Mouse (Mus musculus): ENCODE data around the gene Spib.

The Spib gene

DNA sequence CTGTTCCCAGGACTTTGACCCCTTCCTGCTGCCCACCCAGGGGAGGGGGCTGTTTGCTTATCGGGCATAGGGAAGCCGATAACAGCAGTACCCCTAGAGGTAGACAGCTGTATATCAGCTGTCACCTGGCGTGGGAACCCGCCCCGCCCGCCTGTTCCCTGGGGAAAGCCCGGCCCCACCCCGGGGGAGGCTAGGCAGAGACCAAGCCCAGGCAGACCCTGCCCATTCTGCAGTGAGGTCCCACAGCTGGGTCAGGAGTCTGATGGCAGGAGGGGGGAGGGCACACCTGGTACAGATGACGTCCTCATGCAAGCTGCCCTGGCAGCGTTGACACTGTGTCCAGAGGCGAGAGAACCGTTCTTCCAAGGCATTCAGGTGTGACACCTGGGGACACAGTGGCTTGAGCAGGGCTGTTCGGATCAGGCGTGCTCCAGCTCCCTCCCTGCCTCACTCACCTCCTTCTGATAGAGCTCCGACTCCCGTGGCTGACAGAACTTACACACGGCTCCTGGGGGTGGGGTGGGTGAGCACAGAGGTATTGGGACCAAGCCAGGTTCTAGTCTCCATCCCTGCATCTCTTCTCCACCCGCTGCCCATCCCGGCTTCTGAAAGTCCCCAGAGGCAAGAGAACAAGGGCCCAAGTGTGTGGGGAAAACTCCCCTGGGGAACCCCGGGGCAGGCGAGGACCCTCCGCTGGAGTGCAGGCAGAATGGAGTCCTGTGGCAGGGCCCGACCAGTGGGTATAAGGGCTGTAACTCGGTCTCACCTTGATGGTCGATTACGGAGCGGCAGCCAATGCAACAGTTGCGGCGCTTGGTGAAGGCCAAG, 1.3 kb upstream of the Spib start:
- in situ Hi-C loops (cut with MboI; ENCODE audit: unreplicated experiment in 2 of 2), result loop anchor here (25.0 kb wide), 4 partner anchors 329 to 1379 kb away; partner anchors contain the start of genes Dbp (in 2 of the 2), Fam83e (in 2 of the 2), Rpl18 (in 2 of the 2) and Sphk2 (in 2 of the 2)

DNA sequence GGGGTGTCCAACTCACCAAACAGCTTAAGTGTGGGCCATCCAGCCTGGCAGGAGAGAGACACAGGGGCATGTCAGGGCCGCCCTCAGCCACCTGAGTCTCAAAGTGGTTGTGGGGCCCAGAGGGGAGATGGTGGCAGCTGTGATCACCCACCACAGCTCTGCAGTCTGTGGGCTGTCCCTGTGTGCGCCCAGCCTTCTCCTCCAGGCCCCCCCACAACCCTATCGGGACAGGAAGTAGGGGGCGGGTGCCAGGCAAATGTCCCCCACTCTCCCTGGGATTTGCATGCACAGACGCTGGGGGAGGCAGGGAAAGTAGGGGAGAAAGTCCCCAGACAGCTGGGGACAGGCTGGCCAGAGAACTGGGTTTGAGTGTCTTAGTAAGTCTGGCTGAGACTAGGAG, 664 bp downstream of the Spib start:
- in situ Hi-C loops (cut with MboI; ENCODE audit: unreplicated experiment in 2 of 2), result loop anchor here (25.0 kb wide), 4 partner anchors 331 to 1381 kb away; partner anchors contain the start of genes Dbp (in 2 of the 2), Fam83e (in 2 of the 2), Rpl18 (in 2 of the 2) and Sphk2 (in 2 of the 2)

DNA sequence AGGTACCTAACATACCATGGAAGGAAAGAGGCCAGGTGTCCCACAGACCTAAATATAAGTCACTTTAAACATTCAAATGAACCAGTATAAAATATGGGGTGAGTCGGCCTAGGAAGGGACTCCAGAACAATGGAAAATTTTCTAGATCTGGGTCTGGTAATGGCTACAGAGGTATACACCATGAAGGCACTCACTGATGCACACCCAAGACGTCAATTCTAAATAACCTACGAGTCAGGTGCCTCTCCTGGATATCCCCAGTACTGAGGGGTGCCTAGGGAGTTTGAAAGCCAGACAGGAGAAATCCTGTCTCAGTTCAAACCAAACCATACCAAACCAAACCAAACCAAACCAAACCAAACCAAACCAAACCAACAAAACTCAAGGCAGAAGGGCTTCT, 1.4 kb downstream of the Spib start:
- in situ Hi-C loops (cut with MboI; ENCODE audit: unreplicated experiment in 2 of 2), result loop anchor here (25.0 kb wide), 4 partner anchors 332 to 1382 kb away; partner anchors contain the start of genes Dbp (in 2 of the 2), Fam83e (in 2 of the 2), Rpl18 (in 2 of the 2) and Sphk2 (in 2 of the 2)

DNA sequence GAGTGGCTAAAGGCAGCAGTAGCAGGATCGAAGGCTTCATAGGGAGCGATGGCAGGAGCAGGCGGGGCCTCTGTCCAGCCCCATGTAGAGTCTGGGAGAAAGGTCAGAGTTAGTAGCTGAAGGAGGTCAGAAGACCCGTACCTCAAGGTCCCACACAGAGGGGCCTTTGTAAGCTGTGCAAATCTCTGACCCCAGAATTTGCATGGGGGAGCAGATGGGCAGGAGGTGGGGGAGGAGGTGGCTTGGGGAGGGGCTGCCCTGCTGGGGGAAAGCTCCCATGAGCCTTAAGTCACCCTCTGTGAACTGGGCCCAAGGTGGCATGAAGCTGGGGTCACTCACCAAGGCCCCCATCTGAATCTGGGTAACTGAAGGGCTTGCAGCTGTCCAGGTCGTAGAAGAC, 2.4 kb downstream of the Spib start:
- in situ Hi-C loops (cut with MboI; ENCODE audit: unreplicated experiment in 2 of 2), result loop anchor here (25.0 kb wide), 4 partner anchors 333 to 1383 kb away; partner anchors contain the start of genes Dbp (in 2 of the 2), Fam83e (in 2 of the 2), Rpl18 (in 2 of the 2) and Sphk2 (in 2 of the 2)

DNA sequence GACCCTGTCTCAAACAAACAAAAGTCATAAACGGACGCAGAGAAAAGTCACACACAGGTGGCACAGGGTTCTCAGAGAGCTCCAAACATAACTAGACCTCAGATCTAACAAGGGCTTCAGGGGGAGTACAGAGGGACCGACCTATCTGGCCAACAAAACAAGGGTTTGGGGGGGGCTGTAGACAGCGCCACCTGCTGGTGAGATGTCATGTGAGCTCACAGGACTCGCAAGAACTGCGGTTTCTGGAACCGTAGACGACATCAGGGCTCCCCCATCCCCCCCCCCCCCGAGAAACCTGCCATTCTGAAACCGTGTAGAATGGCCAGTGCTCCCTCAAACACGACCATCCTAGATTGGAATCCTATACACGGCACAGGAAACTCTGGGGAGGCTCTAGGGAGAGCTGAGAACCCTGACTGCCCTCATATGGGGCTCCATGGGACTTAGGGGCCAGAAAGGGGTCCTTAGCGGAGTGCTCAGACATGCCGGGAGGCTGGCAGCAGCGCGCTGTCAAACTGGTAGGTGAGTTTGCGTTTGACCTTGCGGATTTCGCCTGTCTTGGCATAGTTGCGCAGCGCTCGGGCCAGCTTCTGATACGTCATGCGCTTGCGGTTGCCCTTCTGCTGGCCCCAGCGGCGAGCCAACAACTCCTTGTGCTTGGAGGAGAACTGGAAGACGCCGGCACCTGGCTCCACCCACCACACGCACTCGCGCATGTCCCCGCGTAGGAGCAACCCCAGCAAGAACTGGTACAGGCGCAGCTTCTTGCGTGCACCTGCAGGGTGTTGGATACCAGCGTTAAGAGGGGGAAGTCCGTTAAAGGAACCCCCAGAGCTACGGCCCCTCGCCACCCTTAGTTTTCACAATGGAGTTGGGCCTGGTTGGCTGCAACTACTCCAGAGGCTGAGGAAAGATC, 4.1 kb downstream of the Spib start:
- in situ Hi-C loops (cut with MboI; ENCODE audit: unreplicated experiment in 2 of 2), result loop anchor here (25.0 kb wide), 4 partner anchors 335 to 1385 kb away; partner anchors contain the start of genes Dbp (in 2 of the 2), Fam83e (in 2 of the 2), Rpl18 (in 2 of the 2) and Sphk2 (in 2 of the 2)

DNA sequence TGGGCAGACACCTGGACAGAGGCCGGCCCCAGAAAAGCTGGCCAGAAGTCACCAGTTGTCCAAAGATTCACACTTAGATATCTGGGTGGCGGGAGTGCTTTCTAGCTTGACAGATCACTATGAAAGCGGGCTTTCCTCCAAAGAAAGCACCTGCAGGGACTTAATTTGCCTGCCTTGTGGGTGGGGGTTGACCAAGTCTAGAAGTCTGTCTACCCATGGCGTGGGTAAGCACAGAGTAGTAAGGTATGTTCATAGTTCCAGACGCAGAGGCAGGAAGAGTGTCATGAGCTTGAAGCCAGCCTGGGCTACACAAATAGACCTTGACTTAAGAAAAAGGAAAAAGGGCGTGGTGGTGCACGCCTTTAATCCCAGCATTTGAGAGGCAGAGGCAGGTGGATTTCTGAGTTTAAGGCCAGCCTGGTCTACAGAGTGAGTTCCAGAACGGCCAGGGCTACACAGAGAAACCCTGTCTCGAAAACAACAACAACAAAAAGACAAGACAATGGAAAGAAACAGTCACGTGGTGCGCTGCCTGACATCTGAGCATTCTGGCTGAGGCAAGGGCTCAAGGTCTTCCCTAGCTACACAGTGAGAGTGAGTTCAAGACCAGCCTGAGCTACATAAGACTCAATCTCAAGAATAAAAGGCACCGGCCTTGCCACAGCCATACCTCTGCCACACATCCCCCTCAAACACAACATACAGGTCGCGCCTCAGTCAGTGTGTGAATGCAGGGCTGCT, 5.3 kb downstream of the Spib start:
- in situ Hi-C loops (cut with MboI; ENCODE audit: unreplicated experiment in 2 of 2), result loop anchor here (25.0 kb wide), 4 partner anchors 336 to 1386 kb away; partner anchors contain the start of genes Dbp (in 2 of the 2), Fam83e (in 2 of the 2), Rpl18 (in 2 of the 2) and Sphk2 (in 2 of the 2)

DNA sequence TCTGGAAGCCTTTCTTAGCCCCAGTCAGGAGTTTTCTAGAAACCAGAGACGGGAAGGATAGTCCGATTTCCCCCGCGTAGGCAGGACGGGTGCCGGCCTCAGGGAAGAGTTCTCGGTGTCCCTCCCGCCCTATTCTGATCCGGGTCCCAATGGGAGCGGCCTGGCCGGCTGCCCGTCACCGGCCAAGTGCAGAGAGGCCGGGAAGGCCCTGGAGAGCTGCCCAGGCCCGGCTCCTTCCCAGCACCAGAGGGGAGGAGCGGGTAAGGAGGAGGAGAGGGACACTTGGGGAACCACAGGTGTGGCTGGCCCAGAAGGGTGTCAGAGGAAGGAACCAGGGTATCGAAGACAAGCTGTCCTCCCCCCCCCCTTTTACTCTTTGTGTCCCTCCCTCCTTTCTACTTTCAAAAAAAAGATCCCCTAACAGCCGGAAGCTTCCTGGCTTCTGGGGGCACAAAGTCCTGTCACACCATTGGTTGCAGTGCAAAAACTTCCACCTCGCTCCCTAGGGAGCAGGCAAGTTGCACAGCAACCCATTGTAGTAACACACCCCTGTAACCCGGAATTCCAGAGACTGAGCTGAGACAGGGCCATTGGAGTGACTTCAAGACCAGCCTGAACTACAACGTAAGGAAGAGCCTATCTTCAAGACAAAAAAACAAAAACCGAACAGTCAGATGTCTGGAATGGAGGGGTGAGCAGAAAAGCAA, 6.6 kb downstream of the Spib start:
- in situ Hi-C loops (cut with MboI; ENCODE audit: unreplicated experiment in 2 of 2), result loop anchor here (25.0 kb wide), 4 partner anchors 337 to 1387 kb away; partner anchors contain the start of genes Dbp (in 2 of the 2), Fam83e (in 2 of the 2), Rpl18 (in 2 of the 2) and Sphk2 (in 2 of the 2)

DNA sequence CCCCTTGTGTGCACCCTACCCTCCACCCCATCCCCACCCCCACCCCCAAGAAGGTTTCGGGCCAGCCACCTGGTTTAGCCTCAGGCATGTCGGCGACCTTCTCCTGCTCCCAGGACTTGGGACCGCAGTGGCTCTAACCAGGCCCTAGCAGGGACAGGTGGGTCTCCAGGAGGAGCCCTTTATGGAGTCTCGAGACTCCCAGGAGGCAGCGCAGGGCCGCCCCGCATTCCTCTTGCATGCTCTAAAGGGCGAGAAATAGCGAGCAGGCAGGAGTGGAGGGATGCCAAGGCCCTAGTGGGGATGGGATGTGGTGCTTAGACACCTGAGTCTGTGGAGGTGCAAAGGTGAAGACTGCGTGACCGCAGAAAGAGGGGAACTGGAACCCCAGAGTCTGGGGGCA, 7.4 kb downstream of the Spib start, which contains the start of gene Mybpc2:
Mybpc2 (minus strand) TSS at position 155 of the 400 bp plus-strand sequence.
- in situ Hi-C loops (cut with MboI; ENCODE audit: unreplicated experiment in 2 of 2), result no loop called here

DNA sequence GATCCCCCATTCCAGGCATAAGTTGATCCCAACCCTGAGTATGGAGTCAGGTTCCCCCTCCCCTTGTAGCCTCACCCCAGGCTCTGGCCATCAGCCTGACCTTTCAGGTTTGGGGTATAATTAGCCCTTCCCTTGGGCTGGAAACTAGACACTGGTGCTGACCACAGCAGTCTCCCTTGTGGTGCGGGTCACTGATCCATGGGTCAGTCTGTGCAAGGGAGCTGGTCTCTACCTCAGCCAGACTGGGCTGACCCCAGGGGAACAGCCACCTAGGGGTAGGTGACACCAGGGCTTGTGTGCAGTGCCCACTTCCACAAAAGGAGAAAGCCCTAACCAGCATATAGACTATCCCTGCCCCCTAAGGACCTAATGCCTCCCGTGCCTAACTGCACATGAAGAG, 8.8 kb downstream of the Spib start:
- in situ Hi-C loops (cut with MboI; ENCODE audit: unreplicated experiment in 2 of 2), result no loop called here

DNA sequence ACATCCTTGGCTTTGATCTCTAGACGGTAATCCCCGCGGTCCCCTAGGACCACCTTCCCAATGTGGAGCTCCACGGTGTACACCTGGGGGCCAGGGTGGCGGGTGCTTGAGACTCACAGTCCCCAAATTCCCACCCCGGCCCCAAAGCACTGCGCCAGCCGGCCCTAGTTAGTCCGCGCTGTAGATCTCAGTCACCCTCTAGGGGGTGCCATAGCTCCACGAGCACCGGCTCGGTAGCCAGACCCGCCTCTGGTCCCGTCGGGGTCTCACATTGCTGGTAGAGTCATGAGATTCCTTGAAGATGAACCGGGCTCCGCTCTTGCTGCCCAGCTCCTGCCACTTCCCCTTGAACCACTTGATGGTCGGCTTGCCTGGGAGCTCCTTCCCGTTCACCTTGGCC, 10.2 kb downstream of the Spib start:
- in situ Hi-C loops (cut with MboI; ENCODE audit: unreplicated experiment in 2 of 2), result no loop called here

DNA sequence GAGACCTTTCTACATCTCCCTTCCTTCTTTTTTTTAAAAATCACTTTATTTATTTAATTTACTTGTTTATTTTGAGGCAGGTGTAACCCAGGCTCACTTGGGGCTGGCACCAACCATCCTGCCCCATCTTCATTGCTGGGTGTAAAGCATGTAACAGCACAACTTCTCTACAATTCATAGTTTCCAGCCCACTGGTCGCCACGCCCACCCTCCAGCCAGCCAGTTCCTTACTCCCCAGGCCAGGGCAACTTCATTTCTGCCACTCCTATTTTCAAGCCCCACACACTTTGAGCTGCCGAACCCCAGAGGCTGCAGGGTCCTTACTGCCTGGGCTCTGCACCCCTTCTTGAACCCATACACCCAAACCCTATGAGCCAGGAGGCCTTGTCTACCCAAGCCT, 10.9 kb downstream of the Spib start:
- in situ Hi-C loops (cut with MboI; ENCODE audit: unreplicated experiment in 2 of 2), result no loop called here

DNA sequence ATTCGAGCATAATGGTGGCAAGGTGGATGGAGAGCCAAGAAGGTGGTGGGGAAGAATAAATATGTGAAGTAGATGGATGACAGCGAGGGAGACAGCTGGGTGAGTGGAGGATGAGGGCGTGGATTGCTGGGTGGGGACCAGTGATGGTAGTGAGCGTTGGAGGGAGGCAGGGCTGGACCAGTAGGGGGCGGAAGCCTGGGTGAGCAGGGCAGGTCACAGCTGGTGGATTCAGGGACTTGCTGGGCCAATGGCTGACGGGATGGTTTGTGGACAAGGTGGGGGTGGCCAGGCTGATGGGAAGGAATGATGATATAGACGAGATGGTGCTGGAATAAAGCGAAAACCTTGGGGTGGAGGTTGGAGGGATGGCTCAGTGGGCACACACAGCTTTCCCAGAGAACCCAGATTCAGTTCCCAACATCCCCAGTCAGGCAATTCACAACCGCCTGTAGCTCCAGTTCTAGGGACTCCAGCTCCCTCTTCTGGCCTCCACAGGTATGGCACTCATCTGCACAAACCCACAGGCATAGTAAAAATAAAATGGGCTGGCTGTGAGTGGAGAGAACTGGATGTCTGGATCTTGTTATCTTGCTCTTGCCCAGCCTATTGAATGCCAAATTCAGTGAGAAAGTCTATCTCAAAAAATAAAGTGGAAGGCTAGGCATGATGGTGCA, 12.5 kb downstream of the Spib start:
- in situ Hi-C loops (cut with MboI; ENCODE audit: unreplicated experiment in 2 of 2), result loop anchor here (5.0 kb wide), 2 partner anchors 33 to 133 kb away; partner anchors contain the start of gene Nr1h2 (in 1 of the 2)

DNA sequence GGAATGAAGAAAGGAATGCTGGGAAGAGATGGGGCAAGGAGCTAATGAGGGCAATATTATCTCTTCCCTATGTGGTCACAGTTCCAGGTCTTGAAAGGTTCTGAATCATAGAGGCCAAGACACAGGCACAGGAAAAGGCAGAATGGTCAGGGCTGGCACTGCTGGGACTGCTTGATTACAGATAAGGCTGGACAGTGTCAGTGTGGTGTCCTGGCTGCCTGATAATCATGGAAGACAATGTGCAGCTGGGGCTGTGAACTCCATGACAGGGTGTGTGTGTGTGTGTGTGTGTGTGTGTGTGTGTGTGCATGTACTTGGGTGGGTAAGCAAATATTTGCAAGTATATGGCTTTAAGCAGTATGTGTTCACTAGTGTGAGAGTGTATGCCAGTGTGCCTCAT, 24.4 kb downstream of the Spib start:
- in situ Hi-C loops (cut with MboI; ENCODE audit: unreplicated experiment in 2 of 2), result loop anchor here in 1 of 2 experiments (5.0 kb wide), 1 partner anchor 135 kb away; no protein-coding TSS in a partner anchor

DNA sequence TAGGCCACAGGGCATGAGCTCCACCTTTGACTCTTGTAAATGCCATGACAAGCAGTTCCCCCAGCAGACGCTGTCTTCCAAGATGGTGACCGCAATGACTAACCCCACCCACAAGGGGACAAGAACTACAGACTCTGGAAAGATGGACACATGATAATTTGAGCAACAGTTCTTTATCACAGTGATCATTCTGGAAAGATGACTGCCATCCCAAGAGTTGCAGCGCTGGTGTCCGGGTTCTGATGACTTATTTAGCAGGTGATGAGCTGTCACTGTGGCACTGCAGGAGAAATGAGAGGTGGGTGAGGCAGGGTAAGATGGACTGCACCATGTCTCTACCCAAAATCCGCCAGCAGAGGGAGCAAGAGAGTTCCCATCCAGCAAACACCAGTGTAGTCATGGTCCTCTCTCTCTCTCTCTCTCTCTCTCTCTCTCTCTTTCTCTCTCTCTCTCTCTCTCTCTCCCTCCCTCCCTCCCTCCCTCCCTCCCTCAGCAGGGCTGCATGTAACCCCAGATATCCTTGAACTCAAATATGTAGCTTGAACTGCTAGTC, 30.2 kb downstream of the Spib start:
- in situ Hi-C loops (cut with MboI; ENCODE audit: unreplicated experiment in 2 of 2), result no loop called here

DNA sequence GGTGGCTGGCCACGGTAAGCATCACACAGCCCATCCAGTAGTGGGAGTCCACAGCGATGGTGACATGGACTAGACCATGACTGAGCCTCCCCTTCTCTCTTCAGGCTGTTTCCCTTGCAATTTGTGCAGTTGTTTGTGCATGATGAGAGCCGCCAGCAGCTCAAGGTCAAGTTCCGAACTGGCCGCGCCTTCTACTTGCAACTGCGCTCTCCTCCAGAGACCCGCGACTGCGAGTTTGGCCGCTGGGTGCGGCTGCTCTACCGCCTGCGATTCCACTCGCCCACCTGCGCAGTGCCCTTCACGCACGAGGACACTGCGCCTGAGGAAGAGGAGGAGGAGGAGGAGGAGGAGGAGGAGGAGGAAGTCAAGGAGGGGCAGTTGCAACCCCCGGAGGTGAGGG, 31.8 kb downstream of the Spib start:
- in situ Hi-C loops (cut with MboI; ENCODE audit: unreplicated experiment in 2 of 2), result no loop called here

DNA sequence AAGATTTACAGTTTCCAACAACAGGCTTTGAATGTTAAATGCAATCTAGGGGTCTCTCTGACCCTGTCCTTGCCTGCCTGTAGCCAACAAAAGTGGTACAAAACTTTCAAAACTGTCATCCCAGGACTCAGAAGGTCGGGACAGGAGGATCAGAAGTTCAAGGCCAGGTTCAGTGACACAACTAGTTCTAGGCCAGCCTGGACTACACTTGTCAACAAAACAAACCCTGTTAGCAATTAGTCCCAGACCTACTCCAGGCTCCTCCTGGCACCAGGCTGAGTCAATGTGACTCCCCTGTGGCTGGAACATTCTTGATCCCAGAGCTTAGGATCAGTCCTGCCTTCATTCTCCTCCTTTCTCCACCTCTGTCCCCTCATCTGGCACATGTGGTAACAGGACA, 32.9 kb downstream of the Spib start:
- in situ Hi-C loops (cut with MboI; ENCODE audit: unreplicated experiment in 2 of 2), result loop anchor here (10.0 to 25.0 kb wide), 2 partner anchors 124 to 812 kb away; partner anchors contain the start of gene Klk14 (in 1 of the 2)

DNA sequence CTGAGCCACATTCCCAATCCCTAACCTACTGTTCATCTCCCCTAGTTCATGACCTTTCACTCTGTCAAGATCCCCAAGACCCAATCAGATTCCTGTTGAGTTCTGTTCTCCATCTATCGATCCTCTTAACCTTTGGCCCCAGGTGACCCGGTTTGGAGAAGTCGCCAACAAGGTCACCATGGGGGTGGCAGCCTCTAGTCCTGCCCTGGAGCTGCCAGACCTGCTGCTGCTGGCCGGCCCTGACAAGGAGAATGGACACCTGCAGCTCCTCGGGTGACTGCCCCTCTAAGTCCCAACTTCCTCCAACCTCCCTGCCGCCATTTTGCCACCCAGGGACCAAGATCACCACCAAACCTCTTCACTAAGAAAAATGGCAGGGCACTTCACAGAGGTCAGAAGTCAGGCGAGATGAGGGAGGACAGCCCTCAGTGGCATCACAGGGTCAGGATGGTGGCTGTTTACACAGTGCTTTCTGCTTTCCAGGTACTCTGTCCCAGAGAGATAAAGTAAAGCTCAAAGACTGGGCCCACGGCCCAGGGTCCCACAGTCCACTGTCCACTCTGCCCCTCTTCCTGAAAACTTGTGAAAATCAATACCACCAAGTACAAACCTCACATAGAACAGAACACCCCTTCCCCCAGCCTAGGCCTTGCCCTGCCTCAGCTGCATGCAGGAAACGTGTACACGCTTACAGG, 34.4 kb downstream of the Spib start:
- in situ Hi-C loops (cut with MboI; ENCODE audit: unreplicated experiment in 2 of 2), result loop anchor here (10.0 to 25.0 kb wide), 2 partner anchors 123 to 810 kb away; partner anchors contain the start of gene Klk14 (in 1 of the 2)
